Mouse (Mus musculus) E14TG2a.4 (cell line): ENCODE results near the gene Irx4.

ENCODE experiments used
- CTCF ChIP-seq: conservative IDR thresholded peaks from 2 replicates; pipeline ENCODE4 v1.5.1; 2014; ENCODE audit warnings: low read length
- NANOG ChIP-seq: IDR thresholded peaks from 2 replicates; pipeline ENCODE4 v1.6.1; 2014; ENCODE audit warnings: borderline replicate concordance, low read length, mixed read lengths

GRCm38 (mm10) chr13:73269891-73270290 lies 9.6 kb downstream of the Irx4 start:
- TF ChIP-seq CTCF (no peak), NANOG (no peak)
